Mouse (Mus musculus) cortical plate, adult 2 months (tissue): ENCODE results near the gene Zdhhc18. TPM values are rescaled to one million over a fixed set of nuclear protein-coding genes. Genes with fewer than 3 reads are reported as not detected.

Source experiments
- H3K27ac ChIP-seq: fragments of 200-500 bp; 2 replicates; pipeline ENCODE4 v1.5.1; 2012; ENCODE audit warnings: low read length, control low read depth, inconsistent platforms; ENCODE audit not compliant: insufficient read depth
- H3K4me1 ChIP-seq: fragments of 200-500 bp; 2 replicates; pipeline ENCODE4 v1.6.1; 2011; ENCODE audit warnings: low read length; ENCODE audit not compliant: control insufficient read depth, insufficient read depth
- H3K4me3 ChIP-seq: fragments of 200-500 bp; 2 replicates; pipeline ENCODE4 v1.5.1; 2011; ENCODE audit warnings: mild to moderate bottlenecking, low read length, control low read depth; ENCODE audit not compliant: insufficient read depth
- CTCF ChIP-seq: fragments of 200-500 bp; IDR thresholded peaks from 2 replicates; pipeline ENCODE4 v1.5.1; 2011; ENCODE audit warnings: mild to moderate bottlenecking, control low read depth, low read length; ENCODE audit not compliant: insufficient read depth; ENCODE audit errors: extremely low read depth
- POLR2A ChIP-seq: fragments of 200-500 bp; IDR thresholded peaks from 2 replicates; pipeline ENCODE4 v1.6.1; 2011; ENCODE audit warnings: mild to moderate bottlenecking, low read length, control low read depth; ENCODE audit not compliant: insufficient read depth; ENCODE audit errors: extremely low read depth
- polyA plus RNA-seq: library from polyadenylated mRNA; depleted of rRNA; stranded (reverse); fragments of >200 nt; gene quantifications from 2 replicates; pipeline ENCODE4 v1.2.3, GENCODE M21; 2012

The Zdhhc18 gene
- polyA plus RNA-seq, 1 experiment: 38.4 TPM

DNA sequence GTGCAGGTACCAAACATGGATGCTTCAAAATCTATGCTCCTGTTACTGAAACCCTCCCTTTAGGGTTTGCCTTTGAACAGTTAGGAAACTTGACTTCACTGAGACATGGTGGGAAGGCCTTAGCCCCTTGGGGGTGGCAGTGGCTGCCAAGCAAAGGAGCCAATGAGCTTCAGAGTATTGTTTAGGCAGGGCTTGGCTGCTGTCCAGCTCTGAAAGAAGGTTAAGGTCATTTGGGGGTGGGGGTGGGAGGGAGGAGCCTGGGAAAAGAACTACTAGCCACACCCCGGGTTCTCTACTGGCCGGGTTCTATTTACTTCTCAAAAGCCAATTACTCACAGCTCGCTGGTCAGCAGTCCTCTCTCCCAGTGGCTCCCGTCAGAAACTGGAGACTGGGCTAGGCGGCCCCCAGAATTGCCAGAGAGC lies 25.7 kb upstream of the Zdhhc18 start:
- H3K4me1 ChIP-seq: peaks cover 7% of the 10 kb centered on the region; the same call in 1 of the 2 replicates
- peak overlapping the region; percentile 36; the same call in 1 of the 2 replicates for H3K27ac ChIP-seq
- H3K4me3 ChIP-seq: no peak overlapping the region
- no peak for TF ChIP-seq CTCF
- no peak for TF ChIP-seq POLR2A

DNA sequence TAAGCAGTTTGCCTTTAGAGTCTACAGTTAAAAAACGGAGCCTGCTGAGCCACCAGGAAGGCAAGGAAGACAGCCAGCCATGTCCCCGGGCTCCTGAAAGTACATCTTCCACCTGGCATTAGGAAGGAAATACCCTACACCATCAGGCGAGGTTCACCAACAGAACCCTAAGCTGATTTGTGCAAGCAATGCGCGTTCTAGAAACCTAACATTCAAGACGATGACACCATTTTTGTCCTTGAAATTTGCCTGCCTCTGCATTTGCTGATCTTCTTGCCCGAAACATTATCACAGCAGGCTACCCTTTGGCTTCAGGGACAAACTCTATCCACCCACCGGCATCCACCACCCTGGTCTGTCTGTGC lies 24.4 kb upstream of the Zdhhc18 start:
- TF ChIP-seq POLR2A: no peak
- TF ChIP-seq CTCF: no peak
- Histone ChIP-seq H3K27ac (peak overlapping the region; percentile 56), H3K4me3 (no peak overlapping the region), H3K4me1 (peaks cover 7% of the 10 kb centered on the region; the same call in 1 of the 2 replicates)

DNA sequence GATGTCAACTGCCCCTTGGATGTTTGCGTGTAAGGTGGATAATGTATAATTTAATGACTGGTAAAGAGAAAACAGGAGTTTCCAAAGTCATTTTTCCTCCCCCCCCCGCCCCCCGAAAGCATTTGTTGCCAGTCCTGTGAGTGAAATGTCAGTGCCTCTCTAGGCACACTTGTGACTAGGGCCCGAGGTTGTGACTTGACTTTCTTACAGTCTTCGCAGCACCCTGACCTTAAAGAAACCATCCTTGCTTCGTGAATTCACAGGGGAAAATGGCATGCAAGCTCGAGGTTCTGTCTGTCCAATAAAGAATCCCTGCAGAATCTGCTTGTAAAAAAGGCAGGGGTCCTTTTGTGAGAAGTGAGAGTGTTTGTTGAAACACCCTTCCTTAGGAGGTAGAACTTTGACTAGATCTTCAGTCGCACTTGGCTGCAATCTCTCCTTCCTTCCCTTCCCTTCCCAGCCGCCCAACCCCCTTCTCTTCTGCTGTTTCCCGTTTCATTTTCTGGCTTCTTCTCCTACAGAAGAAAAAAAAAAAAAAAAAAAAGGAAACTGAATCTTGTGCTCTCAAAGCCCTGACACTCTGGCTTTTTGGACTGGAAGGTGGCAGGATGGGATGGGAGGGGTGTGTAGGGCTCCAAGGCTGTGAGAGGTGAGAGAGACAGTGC lies 23.8 kb upstream of the Zdhhc18 start:
- no peak for TF ChIP-seq CTCF
- H3K27ac ChIP-seq: peak overlapping the region; percentile 72
- no peak overlapping the region for H3K4me3 ChIP-seq
- H3K4me1 ChIP-seq: peaks cover 7% of the 10 kb centered on the region; the same call in 1 of the 2 replicates

DNA sequence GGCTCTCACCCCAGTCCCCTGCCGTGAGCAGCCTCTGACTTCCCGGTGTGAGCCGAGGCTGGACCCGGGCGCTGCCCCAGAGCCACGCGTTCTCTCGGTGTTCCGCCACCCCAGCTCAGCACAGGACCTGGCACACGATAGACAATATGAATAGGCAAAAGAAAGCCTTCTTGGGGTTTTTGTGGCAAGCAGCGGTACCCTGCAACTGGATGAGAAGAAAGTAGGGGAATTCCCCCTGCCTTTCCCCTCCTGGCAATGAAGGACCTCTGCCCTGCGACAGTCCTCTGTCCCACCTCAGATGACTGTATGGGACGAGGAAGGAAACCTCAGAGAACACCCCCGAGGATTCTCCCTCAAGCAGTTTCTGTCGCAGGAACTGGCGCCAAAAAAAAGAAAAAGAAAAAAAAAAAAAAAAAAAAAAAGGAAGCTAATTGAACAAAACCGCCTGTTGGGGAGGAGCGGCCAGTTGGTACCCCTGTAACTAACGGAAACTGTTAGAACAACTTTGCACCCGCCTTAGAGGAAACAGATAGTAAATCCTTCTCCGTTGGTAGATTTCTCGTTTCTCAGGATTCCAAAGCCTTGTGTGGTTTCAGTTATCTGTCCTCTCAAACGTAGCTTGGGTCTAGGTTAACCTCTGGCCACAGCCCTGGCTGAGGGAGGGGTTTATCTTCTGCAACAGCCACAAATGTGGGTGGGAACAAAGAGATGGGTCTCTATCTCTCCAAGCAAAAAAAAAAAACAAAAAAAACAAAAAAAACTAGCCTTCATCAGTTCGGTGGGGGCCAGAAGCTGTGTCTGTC lies 23.1 kb upstream of the Zdhhc18 start:
- TF ChIP-seq POLR2A (no peak), CTCF (no peak)
- Histone ChIP-seq H3K4me3 (peak overlapping the region; percentile 73), H3K27ac (peak overlapping the region; percentile 100), H3K4me1 (peaks cover 7% of the 10 kb centered on the region; the same call in 1 of the 2 replicates)

DNA sequence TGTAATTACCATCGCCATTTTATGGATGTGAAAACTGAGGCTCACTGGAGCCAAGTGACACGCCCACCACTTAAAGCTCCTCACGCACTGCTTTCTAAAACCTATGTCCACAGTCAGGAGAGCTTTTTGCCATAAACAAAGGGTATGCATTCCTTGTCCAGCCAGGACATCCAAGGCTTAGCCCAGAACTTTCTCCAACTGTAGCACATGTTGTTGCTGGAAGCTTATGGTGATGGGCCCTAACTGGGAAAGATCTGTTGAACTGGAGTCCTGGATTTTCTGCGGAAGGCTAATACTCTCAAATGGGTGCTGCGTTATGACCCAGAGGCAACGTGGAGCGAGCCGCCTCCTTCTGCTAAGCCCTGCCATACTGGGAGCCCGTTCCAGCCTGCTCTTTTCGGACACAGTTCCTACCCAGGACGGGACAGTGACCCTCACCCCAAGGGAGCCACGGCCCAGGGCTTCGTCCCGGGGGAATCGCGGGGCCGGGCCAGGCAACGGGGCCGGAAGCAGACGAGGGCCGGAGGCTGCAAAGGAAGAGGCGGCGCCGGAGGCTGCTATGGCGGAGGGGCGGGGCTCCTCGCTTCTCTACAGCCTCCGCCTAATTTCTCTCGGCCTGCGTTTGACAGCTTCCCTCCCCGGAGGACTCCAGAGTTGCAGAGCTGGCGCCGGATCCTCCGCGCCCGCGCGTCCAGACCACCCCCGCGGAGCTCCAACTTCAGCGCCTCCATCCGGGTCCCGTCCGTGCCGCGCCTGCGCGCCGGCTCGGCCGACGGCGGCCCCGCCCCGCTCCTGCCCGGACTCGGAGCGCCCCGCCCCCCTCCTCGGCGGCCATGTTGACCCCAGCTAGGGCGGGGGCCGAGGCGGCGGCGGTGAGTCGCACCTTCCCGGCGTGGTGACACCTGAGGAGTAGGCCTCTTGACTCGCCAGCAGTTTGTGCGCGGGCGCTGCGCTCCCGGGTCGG lies 22.2 kb upstream of the Zdhhc18 start, which contains the start of gene Pigv:
Gene Pigv (minus strand): TSS at position 767 of the 964 bp plus-strand sequence.
- Histone ChIP-seq H3K27ac (peak within 1 kb of the TSS; percentile 100), H3K4me1 (peaks cover 7% of the 10 kb centered on the region; the same call in 1 of the 2 replicates), H3K4me3 (peak within 1 kb of the TSS; percentile 73)
- no peak; the same call in 1 of the 2 replicates for TF ChIP-seq POLR2A
- no peak for TF ChIP-seq CTCF

DNA sequence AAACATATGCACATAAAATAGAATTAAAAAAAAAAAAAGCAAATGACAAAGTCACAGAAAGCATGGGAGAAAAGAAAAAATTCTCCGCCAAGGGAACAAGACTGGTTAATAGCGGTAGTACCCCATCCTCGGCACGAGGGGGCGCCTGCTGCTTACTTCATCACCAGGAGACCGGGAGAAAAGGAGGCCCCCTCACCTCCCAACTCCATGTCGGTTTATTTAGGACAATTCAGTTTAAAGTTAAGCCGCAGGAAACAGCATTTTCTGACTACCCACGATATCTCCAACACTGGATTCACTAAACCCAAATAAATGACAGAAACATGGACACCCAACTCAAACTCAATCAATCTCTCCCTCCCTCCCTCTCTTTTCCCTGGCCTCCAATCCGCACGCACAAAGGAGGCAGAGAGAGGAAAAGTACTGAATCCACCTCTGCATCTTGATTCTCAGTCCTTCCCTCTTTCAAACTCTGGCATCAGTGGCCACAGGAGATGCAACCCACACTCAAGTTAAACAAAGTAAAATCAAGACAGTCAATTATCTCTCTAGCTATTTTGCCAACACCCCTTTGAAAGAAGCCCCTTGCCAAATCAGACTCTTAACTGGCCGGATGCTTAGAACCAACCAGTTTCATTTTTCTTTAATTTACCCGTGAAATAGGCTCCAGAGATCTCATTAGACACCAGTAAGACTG lies 21.4 kb upstream of the Zdhhc18 start:
- Histone ChIP-seq H3K27ac (peak overlapping the region; percentile 100), H3K4me1 (peaks cover 7% of the 10 kb centered on the region; the same call in 1 of the 2 replicates), H3K4me3 (peak overlapping the region; percentile 73)
- TF ChIP-seq CTCF: peak; percentile 76
- TF ChIP-seq POLR2A: no peak

DNA sequence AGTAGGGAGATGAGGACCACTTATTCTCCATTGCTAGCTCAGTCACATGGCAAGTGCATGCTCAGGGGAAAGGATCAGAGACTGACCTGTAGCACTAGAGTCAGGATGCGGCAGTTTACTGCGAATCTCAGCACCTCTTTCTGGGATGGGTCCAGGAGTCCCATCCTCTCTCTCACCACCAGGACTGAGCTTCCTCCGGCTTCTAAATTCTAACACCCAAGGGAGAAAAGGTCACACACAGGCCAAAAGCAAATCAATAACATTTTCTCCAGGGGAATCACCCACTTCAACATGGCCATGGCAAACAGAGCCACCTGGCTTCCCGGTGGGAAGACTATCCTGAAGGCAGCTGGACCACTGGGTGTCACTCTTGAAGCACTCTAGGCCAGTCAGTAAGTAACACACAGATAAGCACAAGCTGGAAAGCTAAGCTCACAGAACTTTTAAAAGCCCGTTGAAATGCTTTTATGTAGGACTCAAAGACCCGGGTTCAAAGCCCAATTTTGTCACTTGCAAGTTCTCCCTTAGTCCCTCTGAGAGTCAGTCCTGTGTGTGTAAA lies 19.8 kb upstream of the Zdhhc18 start:
- TF ChIP-seq CTCF: 0 out of 2 replicates have a peak, but pooled peaks have one; percentile 22
- TF ChIP-seq POLR2A: no peak
- peaks cover 7% of the 10 kb centered on the region; the same call in 1 of the 2 replicates for H3K4me1 ChIP-seq
- H3K27ac ChIP-seq: no peak overlapping the region
- H3K4me3 ChIP-seq: no peak overlapping the region

DNA sequence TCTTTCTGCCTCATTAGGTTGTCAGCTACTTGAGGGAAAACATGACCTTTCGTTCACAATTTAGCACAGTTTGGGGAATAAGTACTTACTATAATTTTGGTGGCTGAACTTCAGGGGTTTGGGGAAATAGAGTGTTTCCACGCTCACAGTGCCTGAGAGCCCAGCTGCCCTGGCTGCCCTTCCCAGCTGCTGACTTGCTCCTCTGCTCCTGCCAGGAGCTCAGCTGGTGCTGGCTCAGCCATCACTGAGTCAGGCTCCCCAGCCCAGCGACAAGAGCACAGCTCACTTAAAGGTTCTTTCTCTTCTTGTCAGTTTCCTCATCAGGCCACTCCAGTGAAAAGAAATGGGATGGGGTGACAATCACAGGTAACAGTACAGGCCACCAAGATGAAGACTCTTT lies 18.6 kb upstream of the Zdhhc18 start:
- Histone ChIP-seq H3K4me1 (peaks cover 2% of the 10 kb centered on the region; the same call in 1 of the 2 replicates), H3K4me3 (no peak overlapping the region), H3K27ac (no peak overlapping the region)
- TF ChIP-seq POLR2A: no peak
- TF ChIP-seq CTCF: no peak
